Mouse (Mus musculus): ENCODE data around the gene Fancf.

The Fancf gene

DNA sequence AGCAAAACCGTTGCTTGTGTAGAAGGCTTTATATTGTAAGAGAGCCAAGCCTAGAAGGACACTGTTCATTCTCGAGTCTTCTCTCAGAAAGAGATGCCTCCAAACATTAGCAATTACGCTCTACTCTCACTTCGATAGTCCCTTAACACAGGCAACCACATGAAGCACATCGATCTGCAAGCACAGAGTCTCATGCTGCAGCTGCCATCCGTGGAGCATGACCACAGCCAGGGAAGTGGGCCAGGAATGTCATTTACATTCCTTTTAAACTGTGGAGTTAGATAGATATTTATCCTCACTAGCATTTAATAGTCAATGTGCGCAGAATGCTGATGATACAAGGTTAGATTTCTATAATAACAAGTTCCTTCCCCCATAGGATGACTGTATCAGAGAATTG, 21.6 kb downstream of the Fancf start:
- no peak for DNase-seq (ENCODE audit: low spot score)

DNA sequence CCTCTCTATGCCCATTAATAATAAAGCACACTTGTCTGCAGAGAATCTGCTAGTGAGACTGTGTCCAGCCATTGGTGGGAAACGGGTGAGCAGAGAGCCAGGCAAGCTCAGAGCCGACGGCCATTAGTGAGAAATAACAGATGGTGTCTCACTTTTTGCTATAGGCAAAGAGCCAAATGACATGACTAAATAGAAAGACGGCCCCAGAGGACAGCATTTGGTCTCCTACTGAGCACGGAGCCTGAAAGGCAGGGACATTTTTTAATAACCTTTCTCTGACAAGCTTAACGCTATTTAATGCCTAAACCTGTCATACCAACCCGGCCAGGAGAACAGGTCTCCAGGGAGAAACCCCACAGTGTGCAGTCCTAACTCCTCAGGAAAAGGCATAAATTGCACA, 30.1 kb downstream of the Fancf start:
- DNase-seq (ENCODE audit: low spot score): no peak

DNA sequence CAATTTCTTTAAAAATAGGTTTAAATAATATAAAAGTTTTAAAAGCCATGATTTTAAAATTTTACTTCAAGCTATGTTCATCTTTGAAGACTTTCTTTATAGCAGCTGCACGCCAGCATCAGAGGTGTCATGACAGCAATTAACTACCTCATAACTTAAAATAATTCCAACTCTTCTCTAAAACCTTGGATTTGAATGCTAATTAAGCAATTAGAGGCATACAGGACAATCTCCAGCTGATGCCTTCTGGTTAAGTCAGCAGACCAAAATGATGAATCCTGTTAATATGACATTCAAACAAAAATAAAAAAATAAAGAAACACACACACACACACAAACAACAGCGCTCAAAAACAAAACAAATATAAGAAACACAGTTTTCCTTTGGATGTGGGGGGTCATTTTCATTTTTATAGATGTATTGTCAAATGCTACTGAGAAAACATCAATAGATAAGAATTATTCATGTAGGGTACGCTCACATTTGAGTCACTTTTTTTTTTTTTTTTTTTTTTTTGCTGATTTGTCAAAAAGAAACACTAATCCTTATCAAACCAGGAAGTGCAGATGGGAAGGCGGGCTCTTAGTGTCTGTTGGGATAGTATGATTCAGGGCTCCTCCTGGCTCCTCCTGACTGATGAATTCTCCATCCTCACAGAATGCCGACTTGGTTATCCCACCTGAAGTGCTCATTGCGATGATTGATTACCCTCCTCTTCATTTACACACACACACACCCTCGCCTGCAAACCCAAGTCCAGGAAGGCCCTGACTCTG, 38.3 kb downstream of the Fancf start:
- no peak for DNase-seq (ENCODE audit: low spot score)

DNA sequence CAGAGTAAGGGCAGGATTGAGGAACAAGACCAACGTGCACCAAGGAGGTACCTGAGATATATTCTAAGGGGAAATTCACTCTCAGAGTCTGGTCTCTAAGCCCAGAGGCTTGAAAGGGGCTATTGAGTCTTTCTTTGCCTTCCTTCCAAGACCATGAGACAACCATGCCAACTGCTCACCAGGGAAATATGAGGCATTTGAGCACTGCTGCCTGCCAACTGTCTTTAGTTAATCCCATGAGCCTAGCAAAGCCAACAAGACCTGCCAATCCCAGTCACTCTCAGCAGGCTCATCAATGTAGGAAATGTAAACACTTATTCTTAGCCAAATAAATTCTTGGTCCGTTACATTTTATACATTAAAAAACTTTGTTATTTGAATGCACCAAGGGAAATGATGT, 40.6 kb downstream of the Fancf start:
- DNase-seq (ENCODE audit: low spot score): no peak

DNA sequence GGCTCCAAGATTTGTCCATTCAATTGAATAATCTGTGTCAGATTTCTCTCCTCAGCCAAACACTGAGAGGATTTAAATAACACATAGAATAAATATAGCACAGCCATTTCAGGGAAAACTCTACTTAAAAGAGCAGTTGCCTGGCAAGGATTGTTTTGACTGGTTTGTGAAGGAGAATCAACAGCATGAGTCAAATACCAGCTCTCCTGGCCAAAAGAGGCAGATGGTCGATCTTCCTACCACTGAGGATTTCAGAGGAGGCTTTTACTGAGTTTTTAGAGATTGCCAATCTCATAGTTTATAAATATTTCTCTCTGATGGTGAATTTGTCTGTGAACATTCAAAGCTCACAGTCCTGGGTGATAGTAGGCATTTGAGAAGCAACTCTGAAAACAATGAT, 42.2 kb downstream of the Fancf start:
- no peak for DNase-seq (ENCODE audit: low spot score)

DNA sequence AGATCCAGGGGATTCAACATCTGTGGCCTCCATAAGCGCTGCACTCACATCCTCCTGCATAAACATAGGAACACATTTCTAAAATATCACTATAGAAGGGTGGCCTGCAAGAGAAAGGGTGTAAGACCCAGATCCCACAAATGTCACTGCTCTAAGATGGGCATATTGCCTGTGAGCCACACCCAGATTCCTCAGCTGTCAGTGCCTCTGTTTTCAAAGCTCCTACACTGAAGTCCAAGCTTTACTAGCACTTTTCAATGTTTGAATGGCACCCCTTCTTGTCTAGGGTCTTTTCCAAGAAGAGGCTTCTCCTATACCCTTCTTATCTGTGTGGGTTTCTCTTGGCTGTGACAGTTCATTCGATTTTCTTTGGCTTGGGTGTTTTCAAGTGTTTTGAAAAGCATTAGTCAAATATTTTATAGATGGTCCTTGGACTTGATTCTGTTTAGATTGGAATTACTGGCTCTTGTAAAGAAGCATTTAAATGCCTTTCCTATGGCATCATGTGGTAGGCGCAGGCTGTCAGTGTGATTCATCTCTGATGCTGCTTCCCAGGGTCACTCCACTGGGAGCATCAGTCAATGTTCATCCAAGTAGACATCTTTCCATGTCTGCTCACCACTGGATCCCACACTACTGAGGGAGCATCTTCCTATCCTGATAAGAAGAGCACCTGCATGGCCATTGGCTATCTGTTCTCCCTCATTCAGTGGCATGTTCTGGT, 43.7 kb downstream of the Fancf start:
- no peak for DNase-seq (ENCODE audit: low spot score)

DNA sequence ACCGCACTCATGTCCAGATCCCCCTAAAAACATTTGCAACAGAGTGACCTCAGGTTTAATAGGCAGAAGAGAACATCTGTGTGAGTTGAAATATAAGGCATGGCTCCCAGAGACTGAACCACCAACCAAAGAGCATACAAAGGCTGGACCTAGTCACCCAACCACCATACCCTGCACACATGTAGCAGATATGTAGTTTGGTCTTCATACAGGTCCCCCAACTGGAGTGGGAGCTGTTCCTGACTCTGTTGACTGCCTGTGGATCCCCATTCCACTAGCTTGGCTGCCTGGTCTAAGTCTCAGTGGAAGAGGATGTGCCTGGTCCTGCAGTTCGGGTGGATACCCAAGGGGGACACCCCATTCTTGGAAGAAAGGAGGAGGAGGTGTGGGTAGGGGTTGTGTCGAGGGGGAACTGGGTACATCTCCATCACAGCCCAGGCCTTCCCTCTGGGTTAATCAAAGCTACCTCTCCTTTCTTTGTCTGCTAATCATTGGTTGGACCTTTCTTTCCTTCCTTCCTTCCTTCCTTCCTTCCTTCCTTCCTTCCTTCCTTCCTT, 45.7 kb downstream of the Fancf start:
- no peak for DNase-seq (ENCODE audit: low spot score)

DNA sequence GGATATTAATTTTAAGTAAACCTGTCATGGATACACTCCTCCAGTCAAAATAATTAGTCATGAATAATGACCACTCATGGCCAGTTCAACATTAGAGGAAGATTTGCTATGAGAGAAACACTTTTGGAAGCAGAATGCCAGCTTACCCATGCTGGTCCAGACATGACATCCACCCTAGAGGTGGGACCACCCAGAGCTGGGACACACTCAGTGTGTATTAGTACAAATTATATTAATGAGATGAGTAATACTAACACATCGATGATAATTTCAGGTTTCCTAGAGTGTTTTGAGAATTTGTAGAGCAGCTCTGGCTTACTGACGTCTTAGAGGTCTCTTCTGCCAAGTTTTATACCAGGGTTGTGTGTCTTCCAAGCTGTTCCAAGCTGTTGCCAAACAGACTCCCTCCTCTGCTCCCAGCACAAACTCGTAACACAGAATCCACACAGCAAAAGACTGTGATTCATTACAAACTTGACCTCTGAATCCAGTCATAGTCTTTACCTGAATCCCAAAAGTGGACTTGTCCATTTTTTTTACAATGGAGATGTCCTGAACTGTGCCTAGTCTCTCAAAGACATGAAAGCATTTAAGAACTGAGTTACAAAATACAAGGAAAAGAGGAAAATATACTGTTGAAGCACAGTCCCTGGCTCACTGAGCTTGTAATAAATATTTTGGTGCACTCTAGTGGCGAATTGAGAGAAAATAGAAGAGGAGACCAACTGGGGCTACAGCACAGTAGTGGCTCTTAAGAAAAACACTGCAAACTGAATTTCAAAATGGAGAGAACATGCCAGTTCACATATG, 46.4 kb downstream of the Fancf start:
- DNase-seq (ENCODE audit: low spot score): no peak

All from lung, postnatal 25 days (tissue).